Mouse (Mus musculus) hindbrain, embryonic 14.5 days (tissue): ENCODE measurements around the gene Csmd2. TPM values are rescaled to one million over a fixed set of nuclear protein-coding genes. Genes with fewer than 3 reads are reported as not detected.

Source experiments
- ATAC-seq: fragments of 200-750 bp; cut with Nextera tagmentation; 2 replicates; pipeline ENCODE4 v1.8.0; 2017; ENCODE audit warnings: moderate number of reproducible peaks, mild to moderate bottlenecking, moderate TSS enrichment, moderate library complexity; ENCODE audit not compliant: low FRiP score
- DNase-seq: peaks from one replicate; pipeline ENCODE4 v3.0.0-alpha.2; 2015; ENCODE audit warnings: low spot score
- H3K27ac ChIP-seq: fragments of 300-500 bp; sonication (generic); 2 replicates; pipeline ENCODE4 v1.5.1; 2014; ENCODE audit warnings: mild to moderate bottlenecking, moderate library complexity
- H3K27me3 ChIP-seq: fragments of 300-500 bp; sonication (generic); 2 replicates; pipeline ENCODE4 v1.6.1; 2014; ENCODE audit warnings: mild to moderate bottlenecking, low read length, mixed read lengths; ENCODE audit not compliant: control insufficient read depth, insufficient read depth
- H3K36me3 ChIP-seq: fragments of 300-500 bp; sonication (generic); replicated peaks from 2 replicates; pipeline ENCODE4 v1.6.1; 2014; ENCODE audit not compliant: control insufficient read depth, insufficient read depth
- H3K4me1 ChIP-seq: fragments of 300-500 bp; sonication (generic); replicated peaks from 2 replicates; pipeline ENCODE4 v1.6.1; 2014; ENCODE audit warnings: antibody characterized with exemption, low read length, mixed read lengths; ENCODE audit not compliant: control insufficient read depth, insufficient read depth
- H3K4me2 ChIP-seq: fragments of 300-500 bp; sonication (generic); replicated peaks from 2 replicates; pipeline ENCODE4 v1.6.1; 2014; ENCODE audit warnings: mild to moderate bottlenecking, moderate library complexity
- H3K4me3 ChIP-seq: fragments of 300-500 bp; sonication (generic); replicated peaks from 2 replicates; pipeline ENCODE4 v1.5.1; 2014; ENCODE audit warnings: mild to moderate bottlenecking, low read length
- H3K9ac ChIP-seq: fragments of 300-500 bp; sonication (generic); 2 replicates; pipeline ENCODE4 v1.6.1; 2014
- H3K9me3 ChIP-seq: fragments of 300-500 bp; sonication (generic); 2 replicates; pipeline ENCODE4 v1.6.1; 2016; ENCODE audit warnings: low read length; ENCODE audit not compliant: control insufficient read depth
- WGBS: fragments of 180-500 bp; shearing (Covaris S2); extraction: QIAGEN DNeasy Blood & Tissue Kit; methylation state at CpG from one replicate; pipeline ENCODE4 v1.1.7; 2014; 5-methylcytosine and 5-hydroxymethylcytosine counted together
- polyA plus RNA-seq: library from polyadenylated mRNA; unstranded; fragments of >200 nt; fragmentation: Nextera tagmentation; extraction: Ambion mirVana; gene quantifications from 2 replicates; pipeline ENCODE4 v1.2.1, GENCODE M21; 2014

The Csmd2 gene
- polyA plus RNA-seq, 1 experiment from 2014 or later: 8.3 TPM

DNA sequence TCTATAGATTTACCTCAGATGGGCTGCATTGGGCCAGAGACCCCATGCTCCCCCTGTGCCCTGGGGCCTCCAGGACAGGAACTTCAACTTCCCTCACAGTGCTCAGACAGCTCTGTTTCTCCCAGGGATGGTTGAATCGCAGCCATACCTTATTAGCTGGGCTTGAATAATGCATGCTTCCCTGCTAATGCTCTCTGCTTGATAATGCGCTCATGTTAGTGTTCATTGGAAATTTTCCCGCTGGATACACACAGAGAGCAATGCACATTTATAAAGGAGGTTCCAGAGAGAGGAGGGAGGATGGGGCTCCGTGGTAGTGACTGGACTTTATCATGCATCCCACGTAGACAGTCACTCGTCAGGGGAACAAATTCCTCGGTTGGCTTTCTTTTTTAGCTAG lies 300.4 kb downstream of the Csmd2 start:
- Histone ChIP-seq H3K27ac (peak overlapping the region; percentile 4; the same call in 1 of the 2 replicates), H3K36me3 (no peaks in the 10 kb centered on the region), H3K27me3 (no peaks in the 10 kb centered on the region), H3K4me2 (no peak overlapping the region), H3K4me1 (peaks cover 5% of the 10 kb centered on the region), H3K9ac (no peak overlapping the region), H3K9me3 (no peaks in the 10 kb centered on the region), H3K4me3 (no peak overlapping the region)
- whole genome bisulfite sequencing: 51% methylated on average over 7 of the region's 7 CpGs
- ATAC-seq (peak; percentile 53; the same call in 1 of the 2 replicates), DNase-seq (peak; percentile 30)

- Histone ChIP-seq H3K36me3 (no peaks in the 10 kb centered on the region; the same call in 1 of the 2 replicates), H3K4me3 (no peak overlapping the region), H3K4me2 (no peak overlapping the region), H3K9ac (no peak overlapping the region), H3K27ac (no peak overlapping the region), H3K27me3 (no peaks in the 10 kb centered on the region), H3K9me3 (no peaks in the 10 kb centered on the region), H3K4me1 (no peaks in the 10 kb centered on the region)
- DNase-seq (no peak), ATAC-seq (no peak)
- WGBS: 81% methylated on average over 8 of the region's 8 CpGs
Observed at GRCm38 (mm10) chr4:128304049-128304448, 316.4 kb downstream of the Csmd2 start.

DNA sequence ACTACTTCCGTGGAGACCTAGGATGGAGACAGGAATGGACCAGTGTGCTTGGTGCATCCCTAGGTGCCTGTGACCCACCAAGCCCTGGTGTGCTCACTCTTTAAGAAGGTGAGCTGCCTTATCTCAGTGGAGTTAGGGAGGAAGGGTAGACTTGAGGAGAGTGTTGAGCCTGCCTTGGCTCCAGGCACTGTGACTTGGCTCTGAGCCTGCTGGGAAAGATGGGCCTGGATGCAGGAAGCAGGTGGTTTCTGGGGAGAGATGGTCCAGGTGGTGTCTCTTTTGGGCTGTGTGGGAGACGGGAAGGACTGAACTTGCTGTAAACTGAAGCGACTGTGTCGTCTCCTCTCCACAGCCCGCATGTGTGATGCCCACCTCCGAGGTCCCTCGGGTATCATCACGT lies 318.4 kb downstream of the Csmd2 start:
- Histone ChIP-seq H3K4me1 (no peaks in the 10 kb centered on the region), H3K9me3 (no peaks in the 10 kb centered on the region), H3K27ac (no peak overlapping the region), H3K27me3 (no peaks in the 10 kb centered on the region), H3K9ac (no peak overlapping the region), H3K36me3 (no peaks in the 10 kb centered on the region; the same call in 1 of the 2 replicates), H3K4me2 (no peak overlapping the region), H3K4me3 (no peak overlapping the region)
- DNase-seq: no peak
- WGBS: 96% methylated on average over 8 of the region's 8 CpGs
- ATAC-seq: no peak

DNA sequence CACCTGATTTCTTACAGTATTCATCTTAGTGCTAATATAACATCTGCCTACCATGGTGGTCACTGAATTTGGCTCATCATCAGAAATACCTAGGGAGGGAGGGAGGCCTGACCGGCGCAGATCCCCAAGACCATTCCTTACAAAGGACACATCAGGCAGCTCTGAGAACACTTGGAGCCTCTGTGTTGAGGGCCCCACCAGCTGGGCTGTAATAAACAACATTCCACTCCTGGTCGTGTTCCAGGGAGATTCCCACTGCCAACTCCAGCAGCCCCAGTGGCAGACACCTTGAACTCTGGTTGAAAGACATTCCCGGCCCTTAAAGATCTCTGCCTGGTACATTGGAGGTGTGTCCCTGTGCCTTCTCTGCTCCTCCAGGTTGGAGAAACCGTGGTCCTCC lies 327.7 kb downstream of the Csmd2 start:
- H3K9ac ChIP-seq: no peak overlapping the region
- H3K9me3 ChIP-seq: no peaks in the 10 kb centered on the region
- no peaks in the 10 kb centered on the region for H3K27me3 ChIP-seq
- no peak overlapping the region for H3K27ac ChIP-seq
- ATAC-seq (no peak), DNase-seq (no peak)
- no peaks in the 10 kb centered on the region; the same call in 1 of the 2 replicates for H3K36me3 ChIP-seq
- no peaks in the 10 kb centered on the region for H3K4me1 ChIP-seq
- H3K4me2 ChIP-seq: no peak overlapping the region
- H3K4me3 ChIP-seq: no peak overlapping the region
- WGBS: 70% methylated on average over 5 of the region's 5 CpGs

GRCm38 (mm10) chr4:128317951-128318350 lies 330.3 kb downstream of the Csmd2 start:
- H3K27ac ChIP-seq: no peak overlapping the region
- no peaks in the 10 kb centered on the region for H3K4me1 ChIP-seq
- WGBS: 95% methylated on average over 4 of the region's 4 CpGs
- no peak overlapping the region for H3K4me2 ChIP-seq
- ATAC-seq: no peak
- no peaks in the 10 kb centered on the region for H3K9me3 ChIP-seq
- H3K4me3 ChIP-seq: no peak overlapping the region
- no peak overlapping the region for H3K9ac ChIP-seq
- DNase-seq: no peak
- peaks cover 17% of the 10 kb centered on the region for H3K36me3 ChIP-seq
- H3K27me3 ChIP-seq: no peaks in the 10 kb centered on the region

DNA sequence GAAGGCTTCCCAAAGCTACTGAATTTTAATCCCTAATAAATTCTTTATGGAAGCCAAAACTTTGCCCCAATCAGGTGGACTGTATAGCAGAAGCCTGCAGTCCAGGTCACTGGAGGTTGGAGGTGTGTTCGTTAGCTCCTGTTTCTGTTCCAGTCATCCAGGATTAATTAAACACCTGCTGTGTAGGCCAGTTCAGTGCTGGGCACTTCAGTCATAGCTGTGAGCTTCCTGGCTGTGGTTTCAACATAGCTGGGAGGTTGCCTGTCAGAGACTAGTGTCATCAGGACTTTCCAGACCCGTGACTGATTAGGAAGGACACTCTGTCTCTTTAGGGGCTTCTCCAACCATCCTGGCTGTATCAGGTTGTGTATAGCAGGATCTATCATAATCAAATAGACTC lies 337.9 kb downstream of the Csmd2 start:
- no peak overlapping the region for H3K4me3 ChIP-seq
- H3K9ac ChIP-seq: no peak overlapping the region
- 72% methylated on average over 2 of the region's 2 CpGs for WGBS
- H3K36me3 ChIP-seq: peaks cover 19% of the 10 kb centered on the region; the same call in 1 of the 2 replicates
- ATAC-seq (no peak), DNase-seq (no peak)
- no peak overlapping the region for H3K4me2 ChIP-seq
- H3K4me1 ChIP-seq: 0 out of 2 replicates have a peak, but pooled peaks cover 3% of the 10 kb centered on the region
- H3K27me3 ChIP-seq: no peaks in the 10 kb centered on the region
- no peaks in the 10 kb centered on the region for H3K9me3 ChIP-seq
- no peak overlapping the region for H3K27ac ChIP-seq

- Histone ChIP-seq H3K9me3 (no peaks in the 10 kb centered on the region), H3K27me3 (no peaks in the 10 kb centered on the region), H3K9ac (no peak overlapping the region), H3K4me2 (no peak overlapping the region), H3K4me3 (no peak overlapping the region), H3K4me1 (0 out of 2 replicates have a peak, but pooled peaks cover 4% of the 10 kb centered on the region), H3K27ac (no peak overlapping the region), H3K36me3 (peaks cover 12% of the 10 kb centered on the region; the same call in 1 of the 2 replicates)
- DNase-seq (no peak), ATAC-seq (no peak)
- WGBS: 81% methylated on average over 4 of the region's 4 CpGs
Observed at GRCm38 (mm10) chr4:128326755-128327154, 339.1 kb downstream of the Csmd2 start.

DNA sequence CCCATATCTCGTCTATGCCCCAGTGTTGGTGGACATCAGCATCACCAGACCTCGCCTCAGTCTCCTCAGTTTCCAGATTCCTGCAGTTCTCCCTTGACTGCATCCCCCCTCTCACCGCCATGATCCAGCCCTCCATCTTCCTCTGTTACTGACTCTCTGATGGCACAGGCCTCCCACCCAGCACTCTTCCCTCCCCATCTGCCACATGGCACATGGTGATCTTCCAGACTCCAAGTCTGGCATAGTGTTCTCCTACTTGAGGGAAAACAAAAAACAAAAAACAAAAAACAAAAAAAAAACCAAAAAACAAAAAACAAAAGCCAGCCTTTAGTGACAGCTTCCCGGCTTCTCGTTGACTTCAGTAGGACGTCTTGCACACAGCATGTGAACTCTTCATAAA lies 339.8 kb downstream of the Csmd2 start:
- H3K36me3 ChIP-seq: peaks cover 6% of the 10 kb centered on the region; the same call in 1 of the 2 replicates
- DNase-seq (no peak), ATAC-seq (no peak)
- no peak overlapping the region for H3K9ac ChIP-seq
- 86% methylated on average over 6 of the region's 6 CpGs for WGBS
- no peaks in the 10 kb centered on the region for H3K9me3 ChIP-seq
- no peak overlapping the region for H3K27ac ChIP-seq
- H3K27me3 ChIP-seq: no peaks in the 10 kb centered on the region
- H3K4me3 ChIP-seq: no peak overlapping the region
- no peak overlapping the region for H3K4me2 ChIP-seq
- 0 out of 2 replicates have a peak, but pooled peaks cover 4% of the 10 kb centered on the region for H3K4me1 ChIP-seq

DNA sequence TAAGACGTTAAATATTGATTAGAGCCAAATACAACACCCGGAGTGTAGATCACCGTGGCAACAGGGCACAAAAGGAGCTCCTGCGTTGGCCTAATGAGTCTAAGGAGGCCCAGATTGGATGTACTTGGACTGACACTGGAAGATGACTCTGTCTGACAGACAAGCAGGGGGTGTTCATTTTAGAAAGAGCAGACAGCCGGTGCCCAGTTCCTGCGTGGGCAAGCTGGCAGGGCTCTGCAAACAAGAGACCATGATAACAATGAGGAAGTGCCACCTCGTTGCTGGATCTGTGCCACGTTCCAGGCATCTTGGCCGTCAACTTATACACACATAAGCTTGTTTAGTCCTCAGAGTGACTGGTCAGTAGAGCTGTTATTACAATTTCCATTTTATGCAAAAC lies 342.9 kb downstream of the Csmd2 start:
- Histone ChIP-seq H3K9ac (no peak overlapping the region), H3K27me3 (no peaks in the 10 kb centered on the region), H3K4me3 (no peak overlapping the region), H3K9me3 (no peaks in the 10 kb centered on the region), H3K27ac (no peak overlapping the region), H3K4me1 (0 out of 2 replicates have a peak, but pooled peaks cover 4% of the 10 kb centered on the region), H3K36me3 (no peaks in the 10 kb centered on the region), H3K4me2 (no peak overlapping the region)
- DNase-seq (no peak), ATAC-seq (no peak)
- 52% methylated on average over 9 of the region's 9 CpGs for WGBS

DNA sequence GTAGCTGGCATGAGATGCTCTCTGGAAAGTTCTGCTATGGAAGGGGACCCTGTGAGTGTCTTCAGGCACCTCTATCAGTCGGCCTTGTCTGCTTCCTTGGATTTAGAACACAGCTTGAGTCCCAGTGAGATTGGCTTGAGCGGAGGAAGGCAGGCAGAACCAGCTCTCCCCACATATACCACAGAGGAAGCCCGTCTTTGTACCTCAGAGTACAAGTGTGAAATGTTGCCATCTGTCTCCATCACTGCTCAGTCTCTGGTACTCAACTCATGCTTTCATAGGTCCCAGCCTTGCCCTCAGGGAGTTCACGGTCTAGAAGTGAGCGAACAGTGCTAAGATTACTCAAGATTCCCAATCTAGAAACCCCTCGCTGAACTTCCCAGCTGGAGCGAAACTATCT lies 352.8 kb downstream of the Csmd2 start:
- peaks cover 9% of the 10 kb centered on the region for H3K36me3 ChIP-seq
- no peak for ATAC-seq
- DNase-seq: no peak
- no peaks in the 10 kb centered on the region for H3K27me3 ChIP-seq
- H3K9me3 ChIP-seq: no peaks in the 10 kb centered on the region
- WGBS: 90% methylated on average over 7 of the region's 7 CpGs
- H3K9ac ChIP-seq: no peak overlapping the region
- no peaks in the 10 kb centered on the region for H3K4me1 ChIP-seq
- no peak overlapping the region for H3K27ac ChIP-seq
- H3K4me2 ChIP-seq: no peak overlapping the region
- no peak overlapping the region for H3K4me3 ChIP-seq
